Mouse (Mus musculus): Measurements from ENCODE around the gene Nipa1. TPM values are rescaled to one million over a fixed set of nuclear protein-coding genes. Genes with fewer than 3 reads are reported as not detected.
A peak's percentile ranks its signal among the peaks of the same experiment; 100 is the strongest.
"Not testable (repeated sequence)": the region's sequence is repeated elsewhere in the genome, so short reads cannot be mapped to it uniquely, and the experiment has no call there.

The Nipa1 gene
- polyA plus RNA-seq, 1 experiment, result 0.86 TPM

DNA sequence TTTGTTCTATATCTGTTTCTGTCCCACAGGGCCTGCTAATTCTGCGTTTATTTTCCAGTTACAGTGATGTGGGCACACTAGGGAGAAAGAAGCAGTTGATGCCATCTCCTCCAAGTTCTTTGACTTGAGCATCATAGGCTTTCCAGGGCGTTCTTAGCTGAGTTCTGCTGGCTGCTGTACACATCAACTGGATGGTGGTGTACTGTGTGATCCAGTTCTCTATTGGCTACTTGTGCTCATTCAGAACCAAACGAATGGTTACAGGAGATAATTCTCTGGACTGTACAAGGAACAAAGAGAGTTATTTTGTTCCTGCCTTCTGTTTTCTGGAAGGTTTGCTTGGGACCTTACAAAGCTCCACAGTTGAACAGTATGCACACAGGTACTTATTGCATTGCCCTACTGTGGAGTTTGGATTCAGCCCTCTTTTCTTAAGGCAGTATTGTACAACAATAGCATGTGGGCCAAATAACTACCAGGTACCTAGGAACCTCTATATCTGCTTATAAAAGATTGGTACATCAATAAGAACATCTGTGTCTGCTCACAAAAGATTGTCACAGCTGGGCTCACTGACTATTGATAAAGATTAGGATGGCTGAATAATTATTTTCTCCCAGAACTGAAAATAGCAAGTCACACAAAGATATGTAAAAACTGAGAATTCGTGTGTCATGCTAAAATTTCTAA is 24.0 kb upstream of the Nipa1 start:
- TF ChIP-seq FLI1 (IDR thresholded peaks at IDR 0.05; ENCODE audit: low read length), result no peak
- no peak for TF ChIP-seq GATA1 (IDR thresholded peaks at IDR 0.05; ENCODE audit: borderline replicate concordance, low read length)
- Histone ChIP-seq H3K9me3 (no peaks in the 10 kb centered on the region), H3K36me3 (replicated peaks; ENCODE audit: low read length) (no peaks in the 10 kb centered on the region), H3K4me1 (peaks cover 22% of the 10 kb centered on the region), H3K27me3 (replicated peaks) (no peaks in the 10 kb centered on the region), H3K4me3 (replicated peaks) (no peak overlapping the region)

DNA sequence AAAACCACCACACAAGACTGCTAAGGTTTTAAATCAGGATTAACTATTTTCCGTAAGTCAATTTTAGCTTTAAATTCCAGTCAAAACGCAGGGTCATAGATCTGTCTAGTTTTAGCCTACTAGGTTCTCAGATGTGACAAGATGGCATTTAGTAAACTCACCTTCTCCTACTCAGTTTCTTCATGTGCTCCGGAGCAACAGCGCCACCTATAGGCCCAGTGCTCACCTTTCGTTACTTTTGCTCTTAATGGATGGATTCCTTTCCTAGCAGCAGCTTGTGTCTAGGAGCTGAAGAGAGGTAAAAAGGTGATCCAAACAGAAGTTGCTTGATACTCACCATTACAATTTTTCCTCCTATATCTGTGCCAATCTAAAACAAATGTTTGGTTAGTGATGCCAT is 22.6 kb upstream of the Nipa1 start:
- Histone ChIP-seq H3K9me3 (no peaks in the 10 kb centered on the region), H3K36me3 (replicated peaks; ENCODE audit: low read length) (no peaks in the 10 kb centered on the region)

DNA sequence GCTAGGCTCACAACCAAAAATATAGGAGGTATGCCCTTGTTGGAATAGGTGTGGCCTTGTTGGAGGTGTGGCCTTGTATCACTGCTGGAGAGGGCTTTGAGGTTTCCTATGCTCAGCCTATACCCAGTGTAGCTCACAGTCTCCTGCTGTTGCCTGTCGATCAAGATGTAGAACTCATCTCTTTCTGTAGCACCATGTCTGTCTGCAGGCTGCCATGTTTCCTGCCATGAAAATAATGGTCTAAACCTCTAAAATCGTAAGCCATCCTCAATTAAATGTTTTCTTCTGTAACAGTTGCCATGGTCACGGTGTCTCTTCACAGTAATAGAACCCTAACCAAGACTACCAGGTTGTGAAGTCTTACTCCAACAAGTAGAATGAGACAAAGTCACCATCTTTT is 3.8 kb upstream of the Nipa1 start:
- TF ChIP-seq FLI1 (IDR thresholded peaks at IDR 0.05; ENCODE audit: low read length), result no peak
- H3K4me3 ChIP-seq (replicated peaks), result no peak overlapping the region
- peaks cover 21% of the 10 kb centered on the region for H3K4me1 ChIP-seq
- no peaks in the 10 kb centered on the region for H3K27me3 ChIP-seq (replicated peaks)
- peaks cover 3% of the 10 kb centered on the region for H3K36me3 ChIP-seq (replicated peaks; ENCODE audit: low read length)
- H3K9me3 ChIP-seq, result peaks cover 9% of the 10 kb centered on the region

More for the DNA sequence above, 22.6 kb upstream of the Nipa1 start:
- Histone ChIP-seq H3K27me3 (replicated peaks) (no peaks in the 10 kb centered on the region), H3K4me1 (peaks cover 15% of the 10 kb centered on the region), H3K4me3 (replicated peaks) (no peak overlapping the region)
- no peak for TF ChIP-seq FLI1 (IDR thresholded peaks at IDR 0.05; ENCODE audit: low read length)
- no peak for TF ChIP-seq GATA1 (IDR thresholded peaks at IDR 0.05; ENCODE audit: borderline replicate concordance, low read length)

DNA sequence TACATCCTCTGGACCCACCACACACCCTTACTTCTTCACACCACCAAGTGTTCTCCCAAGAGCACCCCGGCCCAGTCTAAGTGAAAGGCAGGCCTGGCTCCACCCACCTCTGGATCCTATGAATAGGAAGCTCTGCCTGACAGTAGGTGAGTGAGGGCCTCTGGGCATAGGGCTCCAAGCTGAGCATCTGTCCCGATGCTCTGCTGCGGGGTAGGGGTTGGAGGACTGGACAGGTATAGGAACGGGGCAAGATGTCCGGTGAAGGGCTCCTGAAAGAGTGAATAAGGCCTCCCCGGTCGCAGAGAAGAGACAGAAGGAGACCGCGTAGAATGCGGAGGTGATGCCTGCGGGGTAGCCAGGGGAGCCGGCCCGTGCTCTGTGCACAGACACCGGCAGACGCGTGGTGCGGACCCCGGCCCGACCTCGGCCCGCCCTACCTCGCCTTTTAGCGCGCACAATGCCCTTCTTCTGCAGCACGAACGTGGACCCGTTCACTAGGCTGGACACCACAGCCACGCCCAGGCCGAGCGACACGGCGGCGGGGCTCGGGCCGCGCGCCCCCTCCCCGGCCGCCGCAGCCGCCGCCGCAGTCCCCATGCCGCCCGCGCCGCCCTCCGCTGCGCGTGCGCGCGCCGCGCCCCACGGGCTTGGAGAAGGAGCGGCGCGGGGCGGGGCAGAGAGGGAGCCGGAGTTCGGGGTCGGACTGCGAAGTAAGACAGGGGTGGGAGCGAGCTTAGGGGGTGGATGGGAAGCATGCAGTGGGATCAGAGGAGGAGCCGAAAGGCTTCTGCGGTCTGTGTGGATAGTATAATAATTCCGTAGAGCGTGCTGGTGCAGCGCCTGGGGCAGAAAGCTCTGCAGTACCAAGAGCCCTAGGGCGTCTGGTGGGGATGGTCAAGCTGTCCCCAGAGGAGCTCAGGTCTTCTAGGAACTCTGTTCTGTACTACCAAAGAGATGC is 503 bp downstream of the Nipa1 start:
- TF ChIP-seq GATA1 (IDR thresholded peaks at IDR 0.05; ENCODE audit: borderline replicate concordance, low read length) (no peak), FLI1 (IDR thresholded peaks at IDR 0.05; ENCODE audit: low read length) (no peak)

DNA sequence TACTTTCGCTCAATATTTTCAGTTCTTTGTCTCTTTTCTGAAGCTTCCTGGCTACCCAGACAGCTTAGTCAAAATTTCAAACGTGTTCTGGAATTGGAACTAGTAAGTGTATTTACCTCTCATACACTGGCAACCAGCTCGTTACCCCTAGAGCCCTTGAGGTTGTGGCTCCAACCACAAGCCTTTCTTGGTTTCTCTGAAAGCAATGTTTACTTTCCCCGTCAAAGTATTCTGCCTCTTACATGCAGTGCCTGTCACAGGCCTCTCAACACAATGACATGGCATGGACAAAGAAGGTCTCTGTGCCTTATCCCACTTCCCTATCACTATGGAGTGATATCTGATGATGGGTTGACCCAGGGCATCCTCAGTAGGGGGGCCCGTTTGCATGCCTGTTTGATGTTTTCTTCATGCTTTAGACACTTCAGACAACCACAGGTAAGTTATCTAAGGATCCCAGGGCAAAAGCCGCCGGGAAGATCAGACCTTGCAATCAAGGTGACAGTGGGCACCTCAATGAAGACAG is 1.2 kb downstream of the Nipa1 start:
- TF ChIP-seq GATA1 (IDR thresholded peaks at IDR 0.05; ENCODE audit: borderline replicate concordance, low read length) (no peak), FLI1 (IDR thresholded peaks at IDR 0.05; ENCODE audit: low read length) (no peak)
- peaks cover 50% of the 10 kb centered on the region for H3K4me1 ChIP-seq

More for the DNA sequence above, 503 bp downstream of the Nipa1 start:
- Histone ChIP-seq H3K36me3 (replicated peaks; ENCODE audit: low read length) (peaks cover 3% of the 10 kb centered on the region), H3K4me3 (replicated peaks) (peak overlapping the region; percentile 99), H3K4me1 (peaks cover 50% of the 10 kb centered on the region), H3K27me3 (replicated peaks) (no peaks in the 10 kb centered on the region), H3K9me3 (peaks cover 5% of the 10 kb centered on the region)

DNA sequence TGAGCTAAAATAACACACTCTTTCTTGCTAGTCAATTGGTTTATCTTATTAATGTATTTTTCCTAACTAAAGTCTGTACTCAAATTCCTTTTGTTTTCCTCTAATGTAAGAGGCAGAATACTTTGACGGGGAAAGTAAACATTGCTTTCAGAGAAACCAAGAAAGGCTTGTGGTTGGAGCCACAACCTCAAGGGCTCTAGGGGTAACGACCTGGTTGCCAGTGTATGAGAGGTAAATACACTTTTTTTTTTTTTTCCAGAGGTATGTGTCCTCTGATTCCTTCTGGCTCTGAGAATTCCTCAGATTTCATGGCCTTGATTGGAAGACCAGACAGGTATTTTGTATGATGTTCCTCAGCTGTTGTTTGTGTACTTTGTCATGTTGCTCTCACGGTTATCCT is 2.0 kb downstream of the Nipa1 start:
- TF ChIP-seq GATA1 (IDR thresholded peaks at IDR 0.05; ENCODE audit: borderline replicate concordance, low read length) (no peak), FLI1 (IDR thresholded peaks at IDR 0.05; ENCODE audit: low read length) (no peak)
- Histone ChIP-seq H3K9me3 (peaks cover 5% of the 10 kb centered on the region), H3K4me1 (peaks cover 56% of the 10 kb centered on the region), H3K27me3 (replicated peaks) (no peaks in the 10 kb centered on the region), H3K4me3 (replicated peaks) (no peak overlapping the region), H3K36me3 (replicated peaks; ENCODE audit: low read length) (peaks cover 3% of the 10 kb centered on the region)

More for the DNA sequence above, 1.2 kb downstream of the Nipa1 start:
- Histone ChIP-seq H3K9me3 (peaks cover 5% of the 10 kb centered on the region), H3K4me3 (replicated peaks) (peak overlapping the region; percentile 99), H3K36me3 (replicated peaks; ENCODE audit: low read length) (peaks cover 3% of the 10 kb centered on the region), H3K27me3 (replicated peaks) (no peaks in the 10 kb centered on the region)

DNA sequence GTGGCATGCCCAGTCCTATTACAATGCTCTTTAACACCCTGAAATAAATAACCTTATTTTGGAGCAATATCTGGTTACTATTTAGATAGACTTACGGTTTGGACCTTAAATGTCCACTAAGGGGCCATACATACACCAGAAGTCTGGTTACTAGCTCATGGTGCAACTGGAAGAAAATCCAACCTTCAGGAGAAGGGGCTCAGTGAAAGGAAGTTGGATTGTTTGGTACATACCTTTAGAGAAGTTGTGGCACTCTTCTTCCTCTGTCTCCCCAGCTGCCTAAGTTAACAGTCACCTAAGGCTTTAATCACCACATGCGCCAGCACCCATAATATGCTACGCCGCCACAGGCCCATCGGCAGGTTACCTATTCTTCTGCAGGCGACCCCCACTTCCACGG is 3.9 kb downstream of the Nipa1 start:
- no peaks in the 10 kb centered on the region for H3K36me3 ChIP-seq (replicated peaks; ENCODE audit: low read length)
- H3K27me3 ChIP-seq (replicated peaks), result no peaks in the 10 kb centered on the region
- H3K4me3 ChIP-seq (replicated peaks), result no peak overlapping the region
- no peaks in the 10 kb centered on the region for H3K9me3 ChIP-seq
- no peak for TF ChIP-seq FLI1 (IDR thresholded peaks at IDR 0.05; ENCODE audit: low read length)
- TF ChIP-seq GATA1 (IDR thresholded peaks at IDR 0.05; ENCODE audit: borderline replicate concordance, low read length), result no peak
- H3K4me1 ChIP-seq, result peaks cover 56% of the 10 kb centered on the region

DNA sequence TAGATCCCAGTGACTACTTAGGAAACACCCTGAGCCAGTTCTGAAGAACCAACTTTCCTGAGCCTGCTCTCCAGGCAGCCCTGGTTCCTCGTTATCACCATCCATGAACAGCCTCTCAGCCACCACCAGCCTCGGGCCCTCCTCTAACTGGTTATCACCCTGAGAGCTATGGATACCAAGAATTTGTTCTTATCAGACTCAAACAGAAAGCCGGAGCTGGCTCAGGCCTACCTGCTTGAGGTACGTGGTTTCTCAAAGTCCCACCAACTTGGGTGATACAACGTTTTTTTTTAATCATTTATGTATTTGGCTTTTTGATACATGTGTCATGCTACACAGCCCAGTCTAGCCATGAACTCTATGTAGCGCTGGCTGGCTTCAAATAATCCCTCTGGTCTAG is 4.6 kb downstream of the Nipa1 start:
- Histone ChIP-seq H3K4me3 (replicated peaks) (no peak overlapping the region), H3K4me1 (peaks cover 55% of the 10 kb centered on the region), H3K36me3 (replicated peaks; ENCODE audit: low read length) (no peaks in the 10 kb centered on the region), H3K27me3 (replicated peaks) (no peaks in the 10 kb centered on the region), H3K9me3 (no peaks in the 10 kb centered on the region)
- TF ChIP-seq GATA1 (IDR thresholded peaks at IDR 0.05; ENCODE audit: borderline replicate concordance, low read length), result no peak
- no peak for TF ChIP-seq FLI1 (IDR thresholded peaks at IDR 0.05; ENCODE audit: low read length)

DNA sequence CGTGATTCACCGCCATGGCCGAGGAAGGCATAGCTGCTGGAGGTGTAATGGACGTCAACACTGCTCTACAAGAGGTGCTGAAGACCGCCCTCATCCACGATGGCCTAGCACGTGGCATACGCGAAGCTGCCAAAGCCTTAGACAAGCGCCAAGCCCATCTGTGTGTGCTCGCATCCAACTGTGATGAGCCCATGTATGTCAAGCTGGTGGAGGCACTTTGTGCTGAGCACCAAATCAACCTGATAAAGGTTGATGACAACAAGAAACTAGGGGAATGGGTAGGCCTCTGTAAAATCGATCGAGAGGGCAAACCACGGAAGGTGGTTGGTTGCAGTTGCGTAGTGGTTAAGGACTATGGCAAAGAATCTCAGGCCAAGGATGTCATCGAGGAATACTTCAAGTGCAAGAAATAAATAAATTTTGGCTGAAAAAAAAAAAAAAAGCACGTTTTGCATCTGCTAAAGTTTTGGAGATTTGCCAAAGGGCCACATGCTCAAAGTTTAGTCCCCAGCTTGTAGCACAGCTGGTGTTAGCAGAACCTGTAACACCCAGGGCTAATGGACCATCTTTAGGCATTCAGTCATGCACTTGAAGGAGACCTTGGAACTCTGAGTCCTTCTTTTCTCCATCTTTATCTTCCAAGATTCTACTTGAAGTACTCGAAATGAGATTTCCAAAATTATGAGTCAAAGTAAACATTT is 5.6 kb downstream of the Nipa1 start:
- not testable (repeated sequence) for H3K4me3 ChIP-seq (replicated peaks); H3K9me3 ChIP-seq; H3K27me3 ChIP-seq (replicated peaks); H3K36me3 ChIP-seq (replicated peaks; ENCODE audit: low read length)
- H3K4me1 ChIP-seq, result peaks cover 59% of the 10 kb centered on the region
